Mouse (Mus musculus) stomach, postnatal 0 days (tissue): ENCODE results near the gene Uqcc2.

ENCODE experiments used
- CTCF ChIP-seq: IDR thresholded peaks from 2 replicates; pipeline ENCODE4 v1.5.1; 2016; ENCODE audit warnings: antibody characterized with exemption, low read depth, mild to moderate bottlenecking, moderate library complexity
- EP300 ChIP-seq: optimal IDR thresholded peaks from 2 replicates; pipeline ENCODE3; 2016; ENCODE audit warnings: antibody characterized with exemption

GRCm38 (mm10) chr17:27179681-27180280 lies 46.1 kb upstream of the Uqcc2 start:
- TF ChIP-seq CTCF, result no peak
- TF ChIP-seq EP300, result no peak
